Mouse (Mus musculus) midbrain, embryonic 14.5 days (tissue): ENCODE measurements around the gene Spata2. TPM values are rescaled to one million over a fixed set of nuclear protein-coding genes. Genes with fewer than 3 reads are reported as not detected.

Experiments used
- ATAC-seq: fragments of 200-750 bp; cut with Nextera tagmentation; 2 replicates; pipeline ENCODE4 v1.8.0; 2017; ENCODE audit warnings: moderate number of reproducible peaks, moderate library complexity; ENCODE audit not compliant: low FRiP score, low TSS enrichment
- DNase-seq: peaks from one replicate; pipeline ENCODE4 v3.0.0-alpha.2; 2015
- H3K27ac ChIP-seq: fragments of 300-500 bp; sonication (generic); replicated peaks from 2 replicates; pipeline ENCODE4 v1.5.1; 2014; ENCODE audit warnings: mild to moderate bottlenecking, low read depth, low read length, moderate library complexity
- H3K27me3 ChIP-seq: fragments of 300-500 bp; sonication (generic); 2 replicates; pipeline ENCODE4 v1.6.1; 2014; ENCODE audit warnings: low read length, control low read depth, mixed read lengths; ENCODE audit not compliant: control insufficient read depth, insufficient read depth
- H3K36me3 ChIP-seq: fragments of 300-500 bp; sonication (generic); 2 replicates; pipeline ENCODE4 v1.6.1; 2014; ENCODE audit warnings: low read length, control low read depth; ENCODE audit not compliant: control insufficient read depth, insufficient read depth
- H3K4me1 ChIP-seq: fragments of 300-500 bp; sonication (generic); 2 replicates; pipeline ENCODE4 v1.6.1; 2014; ENCODE audit warnings: mild to moderate bottlenecking, antibody characterized with exemption, low read length, control low read depth; ENCODE audit not compliant: control insufficient read depth, insufficient read depth
- H3K4me2 ChIP-seq: fragments of 300-500 bp; sonication (generic); 2 replicates; pipeline ENCODE4 v1.6.1; 2014; ENCODE audit warnings: mild to moderate bottlenecking, low read length, moderate library complexity
- H3K4me3 ChIP-seq: fragments of 300-500 bp; sonication (generic); replicated peaks from 2 replicates; pipeline ENCODE4 v1.5.1; 2014; ENCODE audit warnings: low read depth, low read length
- H3K9ac ChIP-seq: fragments of 300-500 bp; sonication (generic); replicated peaks from 2 replicates; pipeline ENCODE4 v1.6.1; 2014; ENCODE audit warnings: mild to moderate bottlenecking, low read length, moderate library complexity
- H3K9me3 ChIP-seq: fragments of 300-500 bp; sonication (generic); 2 replicates; pipeline ENCODE4 v1.6.1; 2016; ENCODE audit warnings: low read length, control low read depth, mixed read lengths; ENCODE audit not compliant: control insufficient read depth
- WGBS: fragments of 180-500 bp; shearing (Covaris S2); extraction: QIAGEN DNeasy Blood & Tissue Kit; methylation state at CpG from one replicate; pipeline ENCODE4 v1.1.7; 2014; 5-methylcytosine and 5-hydroxymethylcytosine counted together
- polyA plus RNA-seq: library from polyadenylated mRNA; unstranded; fragments of >200 nt; fragmentation: Nextera tagmentation; extraction: Ambion mirVana; gene quantifications from 2 replicates; pipeline ENCODE4 v1.2.1, GENCODE M21; 2014

Spata2 gene
- polyA plus RNA-seq, 1 experiment from 2014 or later, result 29.9 TPM

DNA sequence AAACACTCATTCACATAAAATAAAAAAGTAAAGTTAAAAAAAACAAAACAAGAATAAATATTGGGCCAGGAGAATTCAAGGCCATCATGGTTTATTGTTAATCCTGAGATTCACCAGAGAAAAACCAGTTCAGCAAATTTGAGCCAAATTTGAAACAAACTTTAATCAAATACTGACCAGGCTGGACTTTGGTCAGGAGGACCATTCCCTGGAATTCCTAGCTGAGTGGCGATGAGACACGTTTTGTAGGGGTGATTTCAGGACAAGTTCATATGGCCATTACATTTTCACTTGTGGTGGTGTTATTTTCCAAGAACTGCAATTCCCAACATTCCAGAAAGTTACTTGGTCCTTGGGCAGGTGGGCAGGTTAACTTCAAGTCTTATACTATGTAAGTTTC lies 57.1 kb downstream of the Spata2 start:
- Histone ChIP-seq H3K4me1 (no peaks in the 10 kb centered on the region), H3K9me3 (no peaks in the 10 kb centered on the region), H3K27me3 (no peaks in the 10 kb centered on the region), H3K4me2 (no peak overlapping the region), H3K27ac (no peak overlapping the region), H3K36me3 (peaks cover 36% of the 10 kb centered on the region), H3K9ac (no peak overlapping the region), H3K4me3 (no peak overlapping the region)
- WGBS, result 98% methylated on average over 2 of the region's 2 CpGs
- DNase-seq, result no peak
- no peak for ATAC-seq

GRCm38 (mm10) chr2:167434570-167434969 lies 58.1 kb downstream of the Spata2 start:
- 93% methylated on average over 6 of the region's 6 CpGs for WGBS
- DNase-seq (no peak), ATAC-seq (no peak)
- no peak overlapping the region for H3K9ac ChIP-seq
- H3K27me3 ChIP-seq, result no peaks in the 10 kb centered on the region
- H3K9me3 ChIP-seq, result no peaks in the 10 kb centered on the region
- no peak overlapping the region for H3K4me2 ChIP-seq
- no peak overlapping the region for H3K27ac ChIP-seq
- H3K4me1 ChIP-seq, result no peaks in the 10 kb centered on the region
- H3K36me3 ChIP-seq, result peaks cover 36% of the 10 kb centered on the region
- H3K4me3 ChIP-seq, result no peak overlapping the region

- Histone ChIP-seq H3K9ac (no peak overlapping the region), H3K9me3 (no peaks in the 10 kb centered on the region), H3K4me3 (no peak overlapping the region), H3K27ac (no peak overlapping the region), H3K4me1 (no peaks in the 10 kb centered on the region), H3K36me3 (peaks cover 36% of the 10 kb centered on the region), H3K27me3 (no peaks in the 10 kb centered on the region), H3K4me2 (no peak overlapping the region)
- ATAC-seq (no peak), DNase-seq (no peak)
- WGBS, result 90% methylated on average over 7 of the region's 7 CpGs
These were observed 61.3 kb downstream of the Spata2 start for GRCm38 (mm10) chr2:167431418-167431776.

Other genes starting within 250 kb of the Spata2 start
- 16.2 and 20.4 TPM in 2 replicates for gene B4galt5, start 143.7 kb downstream of the Spata2 start, polyA plus RNA-seq
- 15.5 and 19.2 TPM in 2 replicates for gene Slc9a8, start 71.2 kb downstream of the Spata2 start, polyA plus RNA-seq
- 127 and 146 TPM in 2 replicates for gene Rnf114, start 242 bp downstream of the Spata2 start, polyA plus RNA-seq
- gene Snai1, start 45.3 kb upstream of the Spata2 start, polyA plus RNA-seq, result 0.53 and 4.4 TPM in 2 replicates
- 286 and 299 TPM in 2 replicates for gene Ube2v1, start 139.2 kb upstream of the Spata2 start, polyA plus RNA-seq
- gene Gm20431, start 168.6 kb upstream of the Spata2 start, polyA plus RNA-seq, result 8.0 and 11.5 TPM in 2 replicates
- 1.4 TPM in 2 replicates for gene Cebpb, start 196.0 kb upstream of the Spata2 start, polyA plus RNA-seq
- 28.8 and 29.9 TPM in 2 replicates for gene Tmem189, start 196.9 kb upstream of the Spata2 start, polyA plus RNA-seq